Mouse (Mus musculus) midbrain, embryonic 11.5 days (tissue): Measurements from ENCODE around the gene Cox16. TPM values are rescaled to one million over a fixed set of nuclear protein-coding genes. Genes with fewer than 3 reads are reported as not detected.

Experiments used
- polyA plus RNA-seq: library from polyadenylated mRNA; unstranded; fragments of >200 nt; fragmentation: Nextera tagmentation; extraction: Ambion mirVana; gene quantifications from 2 replicates; pipeline ENCODE4 v1.2.1, GENCODE M21; 2014

Cox16 gene
- polyA plus RNA-seq, 1 experiment from 2014 or later: 140 TPM

Other genes with a start within 250 kb of the Cox16 start
- 0.98 and 1.1 TPM in 2 replicates for gene Slc8a3, start 151.9 kb downstream of the Cox16 start, polyA plus RNA-seq
- 0.21 and 0.33 TPM in 2 replicates for gene Gm4787, start 105.7 kb downstream of the Cox16 start, polyA plus RNA-seq
- 0.46 and 0.56 TPM in 2 replicates for gene Adam4, start 63.2 kb downstream of the Cox16 start, polyA plus RNA-seq
- gene Gm20498, start 47.8 kb upstream of the Cox16 start, polyA plus RNA-seq: 32.5 and 34.5 TPM in 2 replicates
- 35.7 and 36.5 TPM in 2 replicates for gene Synj2bp, start 47.8 kb upstream of the Cox16 start, polyA plus RNA-seq
- 0.16 and 0.22 TPM in 2 replicates for gene Adam21, start 83.3 kb upstream of the Cox16 start, polyA plus RNA-seq
- 80.7 and 89.0 TPM in 2 replicates for gene Med6, start 109.9 kb upstream of the Cox16 start, polyA plus RNA-seq
- gene Ttc9, start 146.1 kb upstream of the Cox16 start, polyA plus RNA-seq: 2.0 TPM in 2 replicates